Mouse (Mus musculus) MEL (cell line): ENCODE data around the gene Runx1. TPM values are rescaled to one million over a fixed set of nuclear protein-coding genes. Genes with fewer than 3 reads are reported as not detected.

Source experiments
- DNase-seq: peaks from one replicate; pipeline ENCODE4 v3.0.0; 2011; ENCODE audit warnings: low read depth, low spot score
- H3K27ac ChIP-seq: 2 replicates; pipeline ENCODE4 v1.5.1; 2012; ENCODE audit warnings: low read depth, mild to moderate bottlenecking, control low read depth, low read length, moderate library complexity; ENCODE audit not compliant: control insufficient read depth
- H3K27me3 ChIP-seq, 2 experiments: fragments of 150-350 bp in 1 of 2; sonication (generic) in 1 of 2; 2 replicates each; pipeline ENCODE4 v1.6.1; 2012; ENCODE audit warnings: low read length in 2 of 2, mild to moderate bottlenecking in 2 of 2, improper control_type of control experiment in 1 of 2, moderate library complexity in 1 of 2; ENCODE audit not compliant: insufficient read depth in 2 of 2, control insufficient read depth in 1 of 2
- H3K36me3 ChIP-seq, 2 experiments: 2 replicates each; pipeline ENCODE4 v1.6.1; 2012 to 2014; ENCODE audit warnings: low read length in 2 of 2, improper control_type of control experiment in 1 of 2, inconsistent platforms in 1 of 2, mild to moderate bottlenecking in 1 of 2; ENCODE audit not compliant: insufficient read depth in 2 of 2, control insufficient read depth in 1 of 2
- H3K4me1 ChIP-seq, 2 experiments: fragments of 150-350 bp in 1 of 2; sonication (generic) in 1 of 2; 2 replicates each; pipeline ENCODE4 v1.6.1; 2012; ENCODE audit warnings: low read length in 2 of 2, improper control_type of control experiment in 1 of 2, mild to moderate bottlenecking in 1 of 2; ENCODE audit not compliant: insufficient read depth in 2 of 2, control insufficient read depth in 1 of 2
- H3K4me3 ChIP-seq, 2 experiments: fragments of 150-350 bp in 1 of 2; sonication (generic) in 1 of 2; 2 replicates each; pipeline ENCODE4 v1.5.1; 2012; ENCODE audit warnings: low read depth in 2 of 2, low read length in 2 of 2, mild to moderate bottlenecking in 2 of 2, moderate library complexity in 2 of 2, control low read depth in 1 of 2, improper control_type of control experiment in 1 of 2; ENCODE audit not compliant: control insufficient read depth in 1 of 2, insufficient read depth in 1 of 2
- H3K79me2 ChIP-seq: 2 replicates; pipeline ENCODE4 v1.6.1; 2012; ENCODE audit warnings: mild to moderate bottlenecking, low read length, moderate library complexity; ENCODE audit not compliant: control insufficient read depth, poor library complexity, insufficient read depth
- H3K9ac ChIP-seq: 2 replicates; pipeline ENCODE4 v1.6.1; 2012; ENCODE audit warnings: low read depth, mild to moderate bottlenecking, control low read depth, low read length, moderate library complexity; ENCODE audit not compliant: control insufficient read depth, poor library complexity, severe bottlenecking
- H3K9me3 ChIP-seq: fragments of 150-350 bp; sonication (generic); replicated peaks from 2 replicates; pipeline ENCODE4 v1.6.1; 2012; ENCODE audit warnings: mild to moderate bottlenecking, low read length, improper control_type of control experiment, moderate library complexity; ENCODE audit not compliant: insufficient read depth
- BHLHE40 ChIP-seq: IDR thresholded peaks from 2 replicates; pipeline ENCODE4 v1.6.1; 2012; ENCODE audit warnings: low read depth, mild to moderate bottlenecking, inconsistent platforms, low read length, improper control_type of control experiment, borderline replicate concordance
- E2F4 ChIP-seq: IDR thresholded peaks from 2 replicates; pipeline ENCODE4 v1.6.1; 2011; ENCODE audit warnings: low read depth, low read length, improper control_type of control experiment, borderline replicate concordance
- ELF1 ChIP-seq: IDR thresholded peaks from 2 replicates; pipeline ENCODE4 v1.6.1; 2014; ENCODE audit warnings: low read depth, mild to moderate bottlenecking, inconsistent platforms, low read length, improper control_type of control experiment, moderate library complexity
- EP300 ChIP-seq, 2 experiments: IDR thresholded peaks; 2 replicates each; pipeline ENCODE4 v1.6.1; 2011; ENCODE audit warnings: improper control_type of control experiment in 2 of 2, low read length in 2 of 2, low read depth in 1 of 2, mild to moderate bottlenecking in 1 of 2
- GABPA ChIP-seq: IDR thresholded peaks from 2 replicates; pipeline ENCODE4 v1.6.1; 2012; ENCODE audit warnings: low read depth, mild to moderate bottlenecking, inconsistent platforms, low read length, improper control_type of control experiment, moderate library complexity
- JUND ChIP-seq: IDR thresholded peaks from 2 replicates; pipeline ENCODE4 v1.6.1; 2011; ENCODE audit warnings: low read depth, mild to moderate bottlenecking, improper control_type of control experiment, low read length
- MAZ ChIP-seq: IDR thresholded peaks from 2 replicates; pipeline ENCODE4 v1.6.1; 2012; ENCODE audit warnings: low read depth, mild to moderate bottlenecking, inconsistent platforms, low read length, improper control_type of control experiment
- MEF2A ChIP-seq: IDR thresholded peaks from 2 replicates; pipeline ENCODE4 v1.6.1; 2014; ENCODE audit warnings: low read depth, mild to moderate bottlenecking, inconsistent platforms, low read length, improper control_type of control experiment; ENCODE audit not compliant: poor library complexity, insufficient replicate concordance, severe bottlenecking; ENCODE audit errors: extremely low read depth
- MYB ChIP-seq: IDR thresholded peaks from 2 replicates; pipeline ENCODE4 v1.6.1; 2011; ENCODE audit warnings: mild to moderate bottlenecking, low read depth, low read length, improper control_type of control experiment
- MYC ChIP-seq: IDR thresholded peaks from 2 replicates; pipeline ENCODE4 v1.6.1; 2011; ENCODE audit warnings: low read depth, mild to moderate bottlenecking, low read length, improper control_type of control experiment, moderate library complexity
- NELFE ChIP-seq: IDR thresholded peaks from 2 replicates; pipeline ENCODE4 v1.6.1; 2011; ENCODE audit warnings: low read depth, low read length, improper control_type of control experiment
- NRF1 ChIP-seq: IDR thresholded peaks from 2 replicates; pipeline ENCODE4 v1.6.1; 2014; ENCODE audit warnings: low read depth, mild to moderate bottlenecking, inconsistent platforms, low read length, improper control_type of control experiment, moderate library complexity; ENCODE audit not compliant: poor library complexity, insufficient read depth, severe bottlenecking
- POLR2AphosphoS2 ChIP-seq: IDR thresholded peaks from 2 replicates; pipeline ENCODE4 v1.6.1; 2011; ENCODE audit warnings: low read length, improper control_type of control experiment
- RAD21 ChIP-seq: IDR thresholded peaks from 2 replicates; pipeline ENCODE4 v1.6.1; 2011; ENCODE audit warnings: mild to moderate bottlenecking, low read depth, low read length, improper control_type of control experiment
- SMC3 ChIP-seq: IDR thresholded peaks from 2 replicates; pipeline ENCODE4 v1.6.1; 2011; ENCODE audit warnings: low read depth, low read length, improper control_type of control experiment
- TBP ChIP-seq: IDR thresholded peaks from 2 replicates; pipeline ENCODE4 v1.8.0; 2011; ENCODE audit warnings: low read depth, low read length, improper control_type of control experiment
- ZKSCAN1 ChIP-seq: IDR thresholded peaks from 2 replicates; pipeline ENCODE4 v1.6.1; 2012; ENCODE audit warnings: low read depth, mild to moderate bottlenecking, inconsistent platforms, low read length, improper control_type of control experiment, moderate library complexity
- polyA plus RNA-seq, 2 experiments: library from polyadenylated mRNA; stranded (reverse) in 1 of 2; unstranded in 1 of 2; fragments of >175 nt in 1 of 2; fragments of >200 nt in 1 of 2; gene quantifications; 2 replicates each; pipeline versions ENCODE4 v1.2.1 to v1.2.4; 2012; ENCODE audit warnings: low replicate concordance in 2 of 2, low read depth in 1 of 2; ENCODE audit not compliant: insufficient read length in 2 of 2, insufficient read depth in 1 of 2, missing spikeins in 1 of 2
- total RNA-seq: library from RNA; depleted of rRNA; stranded (reverse); fragments of 300-350 nt; gene quantifications from 2 replicates; pipeline ENCODE4 v1.2.3, GENCODE M21; 2012

Runx1 gene
- total and polyA plus RNA-seq, 3 experiments: 14.3 to 23.5 TPM; not detected in 1

- no peak for DNase-seq
- no peaks in the 10 kb centered on the region for H3K4me1 ChIP-seq
- H3K9me3 ChIP-seq: no peaks in the 10 kb centered on the region
- H3K79me2 ChIP-seq: 0 out of 2 replicates have a peak, but pooled peaks cover 2% of the 10 kb centered on the region
- H3K27ac ChIP-seq: no peak overlapping the region
- no peak for TF ChIP-seq TBP
- no peak for TF ChIP-seq NRF1
- no peak for TF ChIP-seq POLR2AphosphoS2
- no peak for TF ChIP-seq MYC
- no peak for TF ChIP-seq MEF2A
- TF ChIP-seq SMC3: no peak
- no peak for TF ChIP-seq NELFE
- no peak for TF ChIP-seq MYB
- TF ChIP-seq RAD21: no peak
- no peak for TF ChIP-seq EP300 (IDR thresholded peaks at IDR 0.05; ENCODE audit: low read depth in 1 of 2, low read length in 2 of 2)
- TF ChIP-seq ELF1: no peak
- TF ChIP-seq GABPA: no peak
- no peak overlapping the region for H3K4me3 ChIP-seq
- H3K9ac ChIP-seq: no peak overlapping the region
- no peaks in the 10 kb centered on the region for H3K27me3 ChIP-seq
- peaks cover 0 to 5% of the 10 kb centered on the region in 2 experiments; a peak in 2 of 4 replicates for H3K36me3 ChIP-seq
These were observed 151.7 kb downstream of the Runx1 start for GRCm38 (mm10) chr16:92674121-92674816.

DNA sequence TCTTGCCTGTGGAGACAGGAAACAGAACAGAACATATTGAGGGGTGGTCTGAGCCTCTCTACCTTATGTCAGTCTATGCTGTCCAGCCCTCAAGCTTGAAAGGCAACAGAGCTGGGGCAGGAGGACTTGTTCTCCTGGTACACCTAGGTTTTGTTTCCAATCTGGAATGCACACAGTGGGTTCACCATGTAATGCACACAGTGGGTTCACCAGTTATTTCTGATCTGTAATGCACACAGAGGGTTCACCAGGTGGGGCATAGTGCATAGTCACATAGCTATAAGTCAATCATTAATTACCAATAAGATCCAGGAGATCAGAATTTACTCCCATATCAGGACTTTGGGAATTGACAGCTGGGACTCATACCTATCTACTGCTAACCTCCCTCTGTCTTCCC lies 157.1 kb downstream of the Runx1 start:
- H3K27ac ChIP-seq: no peak overlapping the region
- DNase-seq: no peak
- H3K9ac ChIP-seq: no peak overlapping the region
- H3K4me3 ChIP-seq: no peak overlapping the region
- H3K36me3 ChIP-seq: peaks cover 0 to 15% of the 10 kb centered on the region in 2 experiments; a peak in 2 of 4 replicates
- no peak for TF ChIP-seq JUND
- no peak for TF ChIP-seq MAZ
- TF ChIP-seq E2F4: no peak
- TF ChIP-seq BHLHE40: no peak
- peak; percentile 88 for TF ChIP-seq ZKSCAN1
- TF ChIP-seq, all 39 proteins: peak for 1
- H3K27me3 ChIP-seq: no peaks in the 10 kb centered on the region
- H3K9me3 ChIP-seq: no peaks in the 10 kb centered on the region
- no peaks in the 10 kb centered on the region for H3K4me1 ChIP-seq
- no peaks in the 10 kb centered on the region for H3K79me2 ChIP-seq
